Mouse (Mus musculus) thymus, postnatal 4 days (tissue): ENCODE measurements around the gene Plxnc1.

Experiments used
- DNase-seq: peaks from one replicate; pipeline ENCODE4 v3.0.0; 2021

Plxnc1 gene

DNA sequence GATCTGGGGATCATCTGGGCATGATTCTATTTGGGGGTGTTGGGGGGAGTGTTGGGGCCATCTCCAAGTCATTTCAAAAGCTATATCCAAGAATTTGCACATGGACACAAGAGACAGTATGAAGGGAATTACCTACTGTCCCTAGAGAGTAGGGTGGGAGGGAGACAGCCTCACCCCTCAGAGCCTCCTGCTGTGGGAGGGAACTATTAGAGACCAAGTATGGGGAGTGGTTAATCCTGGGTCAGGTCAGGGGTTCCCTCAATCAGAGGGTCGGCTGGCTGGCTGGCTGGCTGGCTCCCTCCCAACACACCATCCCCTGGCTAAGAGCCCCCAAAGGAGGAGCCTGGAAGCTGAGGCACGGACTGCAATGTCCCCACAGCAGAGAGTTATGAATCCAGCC lies 24.7 kb downstream of the Plxnc1 start:
- no peak for DNase-seq

DNA sequence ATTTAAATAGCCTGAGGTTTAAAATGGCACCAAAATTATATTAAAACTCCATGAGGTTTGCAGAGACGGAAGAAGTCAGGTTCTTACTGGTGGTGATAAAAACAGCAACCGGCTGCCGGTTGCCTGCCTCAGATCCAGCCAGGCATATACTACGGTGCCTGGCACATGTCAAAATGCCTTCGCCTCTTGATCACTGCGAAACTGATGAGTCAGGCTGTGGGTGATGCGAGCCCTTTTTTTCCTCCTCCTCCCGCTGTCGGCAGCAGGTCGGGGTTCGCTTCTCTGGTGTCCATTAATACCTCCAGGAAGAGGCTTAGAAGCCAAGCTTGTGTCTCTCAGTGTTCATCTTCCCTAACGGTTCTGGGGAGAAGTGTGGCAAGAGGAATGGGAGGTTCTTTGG lies 25.1 kb downstream of the Plxnc1 start:
- peak; percentile 75 for DNase-seq

DNA sequence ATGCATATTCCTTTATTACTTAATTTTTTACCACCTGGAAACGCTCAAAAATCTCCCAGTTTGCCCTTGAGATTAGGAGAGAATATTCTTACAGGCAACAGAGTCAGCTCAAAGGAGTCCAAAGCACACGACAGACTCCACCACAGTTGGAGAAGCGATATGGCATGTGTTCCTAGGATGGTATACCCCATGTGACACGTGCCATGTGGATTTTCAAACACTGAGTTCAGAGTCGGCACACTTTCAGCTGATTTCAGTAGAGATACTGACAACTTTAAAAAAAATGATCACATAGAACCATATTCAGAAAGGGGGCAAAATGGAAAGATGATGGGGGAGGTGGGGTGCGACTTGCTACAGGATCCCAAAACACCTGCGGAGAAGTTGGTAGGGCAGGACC lies 26.0 kb downstream of the Plxnc1 start:
- DNase-seq, result no peak

DNA sequence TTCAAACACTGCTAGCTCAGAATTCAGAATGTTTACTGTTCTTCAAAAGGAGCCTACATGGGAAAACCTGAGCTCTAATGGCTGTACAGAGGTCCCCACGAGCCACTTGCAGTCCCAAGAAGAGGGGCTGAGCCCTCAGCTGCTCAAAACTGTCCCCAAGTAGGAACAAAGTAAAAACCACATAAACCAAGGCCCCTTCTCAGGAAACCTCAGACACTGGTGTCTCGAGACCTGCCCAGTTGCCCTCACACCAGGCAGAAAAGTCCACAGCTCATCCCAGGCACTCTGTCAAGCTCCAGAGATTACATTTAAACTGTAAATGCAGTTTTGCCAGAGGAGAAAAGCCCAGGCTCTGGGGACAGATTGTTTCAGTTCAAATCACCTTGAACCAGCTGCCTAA lies 26.6 kb downstream of the Plxnc1 start:
- no peak for DNase-seq

DNA sequence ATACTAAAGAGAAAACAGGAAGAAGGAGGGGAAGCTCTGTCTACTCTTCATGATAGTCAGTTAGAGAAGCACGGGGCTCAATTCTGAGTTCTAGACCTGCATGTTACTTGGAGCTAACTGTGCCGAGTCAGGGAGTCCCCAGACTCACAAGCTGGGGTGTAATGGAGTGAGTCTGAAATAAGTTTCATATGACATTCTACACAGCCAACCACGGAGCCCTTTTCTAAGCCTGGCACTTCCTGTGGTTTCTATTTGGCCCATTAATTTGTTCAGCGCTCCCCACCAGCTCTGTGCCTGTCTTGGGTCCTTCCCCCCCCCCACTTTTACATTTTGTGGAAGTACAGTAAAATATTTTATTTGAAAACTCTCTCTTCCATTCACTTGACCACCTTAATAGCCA lies 27.3 kb downstream of the Plxnc1 start:
- DNase-seq, result no peak

GRCm38 (mm10) chr10:94916610-94917009 lies 28.0 kb downstream of the Plxnc1 start:
- no peak for DNase-seq

DNA sequence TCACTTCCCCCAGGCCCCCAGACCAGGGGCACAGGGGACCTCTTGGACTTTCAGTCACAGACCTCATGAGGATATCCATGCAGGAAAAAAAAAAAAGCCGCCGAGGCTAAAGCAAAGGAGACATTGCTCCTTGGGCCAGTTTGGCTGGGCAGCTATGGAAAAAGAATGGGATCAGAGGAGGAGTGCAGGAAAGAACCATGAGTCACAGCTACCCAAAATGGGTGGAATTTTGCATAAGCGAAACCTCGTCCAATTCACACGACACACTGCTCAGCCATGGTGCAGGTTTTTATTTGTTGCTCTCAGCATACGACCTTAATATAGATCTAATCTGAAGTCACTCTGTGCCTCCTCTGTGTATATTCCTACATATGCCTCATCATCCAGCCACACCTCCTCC lies 28.9 kb downstream of the Plxnc1 start:
- DNase-seq, result no peak

DNA sequence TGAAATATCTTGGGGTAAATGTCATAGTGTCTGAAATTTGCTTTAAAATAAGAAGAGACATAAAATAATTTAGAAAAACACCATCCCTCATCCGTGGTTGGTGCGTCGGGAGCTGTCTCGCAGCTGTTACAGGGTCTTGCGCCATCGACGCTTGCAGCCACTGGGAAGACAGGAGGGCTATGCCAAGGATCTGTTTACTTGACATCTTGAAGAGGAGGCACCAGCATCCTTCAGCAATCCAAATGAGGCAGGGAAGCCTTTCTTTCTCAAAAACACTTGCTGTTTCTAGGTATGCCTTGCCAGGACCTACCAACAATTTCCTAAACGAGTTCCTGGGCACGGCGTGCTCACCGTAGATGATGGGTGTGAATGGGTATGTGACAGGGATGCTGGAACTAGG lies 30.6 kb downstream of the Plxnc1 start:
- DNase-seq, result no peak

DNA sequence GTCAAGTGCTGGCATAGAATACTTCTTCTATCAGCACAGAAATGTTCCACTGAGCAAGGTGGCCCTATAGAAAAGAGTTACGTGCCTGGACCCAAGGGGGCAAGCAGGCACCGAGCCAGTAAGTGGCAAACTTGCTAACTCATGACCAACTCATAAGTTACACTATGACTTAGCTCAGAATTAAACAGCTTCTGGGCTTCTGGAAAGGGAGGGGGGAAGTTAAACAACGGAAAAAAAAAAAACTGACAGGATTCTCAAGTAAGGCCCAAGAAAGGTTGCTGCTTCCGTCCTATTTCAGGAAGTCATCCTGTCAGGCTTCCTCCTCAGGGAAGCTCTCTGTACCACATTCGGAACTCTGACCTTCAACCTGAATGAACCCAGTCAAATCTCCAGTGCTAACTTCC lies 31.3 kb downstream of the Plxnc1 start:
- no peak for DNase-seq

GRCm38 (mm10) chr10:94912551-94912950 lies 32.1 kb downstream of the Plxnc1 start:
- no peak for DNase-seq

DNA sequence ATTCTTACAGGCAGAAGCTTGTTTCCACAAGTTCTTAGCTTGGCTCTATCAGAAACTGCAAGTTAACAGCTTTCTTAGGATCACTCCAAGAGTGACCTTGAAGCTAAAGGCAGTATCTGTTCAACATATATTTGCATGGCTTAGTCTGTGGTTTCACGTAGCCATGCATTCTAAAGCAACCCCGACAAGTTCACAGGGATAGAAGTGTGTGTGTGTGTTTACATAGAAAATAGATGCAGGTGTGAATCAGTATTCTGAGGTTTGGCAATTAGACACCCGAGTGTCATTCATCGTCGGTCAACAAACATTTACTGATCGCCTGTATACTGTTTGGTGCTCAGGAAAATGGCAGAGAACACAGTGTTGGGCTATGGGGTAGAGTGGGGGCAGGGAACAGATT lies 33.5 kb downstream of the Plxnc1 start:
- DNase-seq, result no peak

- DNase-seq, result no peak
Observed at GRCm38 (mm10) chr10:94910570-94910969, 34.1 kb downstream of the Plxnc1 start.

DNA sequence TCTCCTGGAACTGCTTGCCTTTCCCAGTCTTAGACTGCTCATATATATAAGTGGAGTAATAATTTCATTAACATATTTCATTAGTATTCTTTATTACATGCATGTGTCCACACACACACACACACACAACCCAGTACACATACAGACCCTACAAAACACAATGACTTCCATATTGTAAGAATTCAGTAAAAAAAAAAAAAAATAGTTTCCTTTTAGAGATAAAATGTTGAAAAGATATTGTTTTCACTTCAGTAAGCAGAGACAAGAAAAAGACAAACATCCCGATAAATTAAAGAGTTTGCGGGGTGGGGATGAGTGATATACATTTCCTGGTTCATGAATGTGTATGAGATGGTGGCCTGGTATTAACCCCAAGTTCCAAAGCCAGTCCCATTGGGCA lies 34.8 kb downstream of the Plxnc1 start:
- no peak for DNase-seq

DNA sequence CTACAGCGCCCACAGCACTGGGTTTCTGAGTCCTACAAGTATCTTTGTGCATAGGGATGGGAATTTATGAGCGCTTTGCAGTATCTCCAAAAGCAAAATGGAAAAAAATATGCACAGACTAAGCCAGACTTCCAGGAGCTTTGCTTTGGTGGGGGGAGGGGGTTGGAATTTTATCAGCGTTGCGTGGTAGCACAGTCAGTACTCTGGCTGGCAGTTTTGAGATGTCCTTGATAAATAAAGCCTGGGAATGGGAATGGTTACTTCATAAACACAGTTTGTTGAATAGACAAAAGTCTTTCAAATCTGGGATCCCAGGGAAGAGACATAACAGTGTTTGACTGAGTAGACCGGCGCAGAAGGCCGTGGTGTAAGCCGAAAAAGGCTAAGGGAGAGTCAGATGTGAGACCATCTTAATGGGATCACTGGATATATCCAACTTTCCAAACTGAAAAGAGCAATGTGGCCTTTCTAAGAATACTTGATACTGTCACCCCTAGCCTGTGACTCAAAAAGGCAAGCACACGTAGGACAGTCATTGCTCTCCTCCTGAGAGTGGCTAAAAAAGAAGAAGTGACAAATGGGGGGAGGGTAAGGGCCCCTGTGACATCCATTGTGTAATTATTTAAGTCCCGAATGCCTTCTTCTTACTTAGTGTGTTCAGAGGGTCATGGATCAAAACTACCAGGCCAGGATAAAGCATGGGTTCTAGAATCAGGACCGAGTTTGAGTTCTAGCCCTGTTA lies 35.5 kb downstream of the Plxnc1 start:
- DNase-seq, result no peak

DNA sequence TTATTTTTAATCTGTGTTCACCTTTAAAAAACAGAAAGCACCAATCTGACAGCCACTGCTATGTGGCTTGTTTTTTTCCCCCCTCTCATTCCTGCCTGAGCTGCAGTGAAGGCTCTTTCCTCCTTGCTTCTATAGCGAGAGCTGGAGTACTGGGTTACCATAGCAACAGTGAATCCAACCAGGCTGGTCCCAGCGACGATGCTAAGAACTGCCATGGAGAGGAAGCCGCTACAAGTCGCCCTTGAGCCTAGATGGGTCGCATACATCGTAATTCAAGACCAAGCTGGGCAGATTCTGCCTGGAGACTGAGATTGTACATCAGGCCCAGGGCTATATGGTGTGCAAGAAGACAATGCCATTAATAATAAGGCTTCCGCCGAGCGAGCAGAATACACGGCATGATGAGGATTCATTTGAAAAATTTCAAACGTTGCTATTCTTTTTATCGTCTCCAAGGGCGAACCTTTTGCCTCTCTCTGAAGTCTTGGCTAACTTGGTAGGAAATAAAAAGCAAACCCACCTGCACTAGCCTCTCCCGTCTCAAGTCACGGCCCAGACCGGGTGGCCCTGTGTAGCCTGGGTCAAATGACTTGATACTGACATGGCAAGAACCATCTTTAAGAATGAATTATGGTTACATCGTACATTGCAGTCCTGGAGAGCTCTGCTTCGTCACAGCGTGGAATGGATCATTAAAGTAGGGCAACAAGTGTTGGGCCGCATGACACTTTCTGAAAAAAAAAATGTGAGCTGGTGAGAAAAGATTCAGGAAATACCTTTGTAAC lies 38.8 kb downstream of the Plxnc1 start:
- DNase-seq, result no peak

DNA sequence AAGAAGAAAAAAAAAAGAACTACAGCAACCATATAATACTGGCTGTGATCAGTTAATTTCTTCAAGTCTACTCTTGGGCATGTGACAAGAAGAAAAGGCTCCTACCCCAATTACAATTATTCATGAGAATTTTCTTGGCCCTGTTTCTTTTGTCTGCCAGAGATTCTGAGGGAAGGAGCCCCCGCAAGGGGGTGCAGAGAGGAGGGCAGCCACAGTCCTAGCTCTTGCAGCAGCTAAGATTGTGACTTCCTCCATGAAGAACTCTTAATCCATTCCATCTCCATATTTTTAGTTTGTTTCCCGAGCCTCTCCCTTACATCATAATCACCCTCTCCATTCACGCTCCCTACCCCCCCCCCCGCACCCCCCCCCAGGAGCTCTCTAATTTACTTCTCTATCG lies 39.4 kb downstream of the Plxnc1 start:
- DNase-seq, result no peak

GRCm38 (mm10) chr10:94896950-94897349 lies 47.7 kb downstream of the Plxnc1 start:
- no peak for DNase-seq

GRCm38 (mm10) chr10:94896311-94896710 lies 48.3 kb downstream of the Plxnc1 start:
- no peak for DNase-seq

- DNase-seq, result no peak
Observed at GRCm38 (mm10) chr10:94895876-94896275, 48.8 kb downstream of the Plxnc1 start.

DNA sequence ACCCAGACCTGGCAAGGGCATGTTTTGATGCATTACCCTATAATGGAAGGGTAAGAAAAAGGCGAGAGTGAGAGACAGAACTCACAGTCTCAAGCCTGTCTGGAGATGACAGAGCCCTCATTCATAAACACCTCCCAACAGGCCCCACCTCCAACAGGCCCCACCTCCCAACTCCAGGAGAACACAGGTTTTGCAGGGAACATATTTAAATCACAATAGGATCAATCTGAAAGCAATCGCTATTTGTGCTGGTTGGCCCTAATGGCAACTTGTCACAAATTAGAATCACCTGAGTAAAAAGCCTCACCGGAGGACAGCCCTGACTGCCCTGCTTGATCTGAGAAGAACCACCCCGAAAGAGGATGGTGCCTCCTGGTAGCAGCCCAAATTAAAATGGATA lies 54.9 kb downstream of the Plxnc1 start:
- no peak for DNase-seq

GRCm38 (mm10) chr10:94883216-94883615 lies 61.4 kb downstream of the Plxnc1 start:
- no peak for DNase-seq

- no peak for DNase-seq
Observed at GRCm38 (mm10) chr10:94871506-94871905, 73.1 kb downstream of the Plxnc1 start.

DNA sequence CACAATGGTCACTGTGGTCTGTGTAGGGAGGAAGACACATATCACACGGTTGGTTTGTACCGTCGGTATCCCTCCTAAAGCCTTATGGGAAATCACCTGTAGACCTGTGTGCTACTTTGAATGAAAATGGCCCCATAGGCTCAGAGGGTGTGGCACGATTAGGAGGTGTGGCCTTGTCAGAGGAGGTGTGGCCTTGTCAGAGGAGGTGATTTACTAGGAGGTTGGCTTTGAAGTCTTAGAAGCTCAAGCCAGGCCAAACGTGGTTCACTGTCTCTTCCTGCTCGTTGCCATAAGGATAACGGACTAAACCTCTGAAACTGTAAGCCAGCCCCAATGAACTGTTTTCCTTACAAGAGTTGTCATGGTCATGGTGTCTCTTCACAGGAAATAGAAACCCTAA lies 73.5 kb downstream of the Plxnc1 start:
- DNase-seq, result no peak

DNA sequence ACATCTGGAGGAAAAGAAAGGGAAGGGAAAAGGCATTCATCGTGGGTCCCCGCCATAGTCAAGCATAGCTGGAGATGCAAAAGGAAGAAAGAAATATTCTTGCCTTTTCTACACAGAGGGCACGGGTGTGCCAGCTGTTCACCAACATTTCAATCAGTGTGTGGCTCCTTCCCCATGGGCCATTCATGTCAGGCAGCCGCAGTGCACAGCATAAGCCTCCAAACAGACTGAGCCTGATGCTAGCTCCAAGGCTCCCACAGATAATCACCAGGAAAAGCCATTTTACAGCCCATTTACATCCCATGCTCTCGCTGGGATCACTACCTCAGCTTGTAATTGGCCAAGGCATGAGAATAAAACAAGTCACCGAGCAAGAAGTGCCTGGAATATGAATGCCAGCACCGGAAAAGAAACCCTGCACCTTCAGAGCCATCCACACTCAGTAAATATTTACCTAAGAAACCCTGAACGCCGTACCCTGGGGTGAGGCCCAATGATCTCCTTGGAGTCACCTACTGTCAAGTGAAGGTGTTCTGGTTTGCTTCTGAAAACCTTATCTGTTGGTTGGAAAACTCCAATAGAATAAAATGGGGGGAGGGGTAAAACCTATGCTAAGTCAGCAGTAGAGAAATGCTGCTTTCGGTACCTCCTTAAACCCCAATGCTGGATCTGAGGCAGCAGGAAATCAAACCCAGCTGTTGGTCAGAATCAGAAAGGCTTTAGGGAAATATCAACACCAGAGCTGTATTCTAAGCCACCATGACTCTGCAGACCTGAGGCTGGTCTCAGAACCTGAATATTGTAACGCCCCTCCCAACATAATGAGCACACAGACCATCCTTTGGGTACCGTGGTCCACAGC lies 77.4 kb downstream of the Plxnc1 start:
- no peak for DNase-seq
